Mouse (Mus musculus): ENCODE measurements around the gene Abi3bp. TPM values are rescaled to one million over a fixed set of nuclear protein-coding genes. Genes with fewer than 3 reads are reported as not detected.

Abi3bp gene
- polyA plus RNA-seq, 1 experiment from 2014 or later, result 9.6 TPM

Other genes with a start within 250 kb of the Abi3bp start
- gene Tfg, start 239.6 kb downstream of the Abi3bp start, polyA plus RNA-seq (2015; fragmentation: Nextera tagmentation; extraction: Ambion mirVana), result 136 and 144 TPM in 2 replicates